Mouse (Mus musculus) midbrain, embryonic 12.5 days (tissue): ENCODE measurements at regions not wholly inside any gene's neighbourhood (a gene's known extent, or its start where the extent isn't known, plus 50 kb on each side); places are given as distances from the start of the nearest gene placed in this dataset.

Experiments
- ATAC-seq: fragments of 200-750 bp; cut with Nextera tagmentation; 2 replicates; pipeline ENCODE4 v1.8.0; 2017; ENCODE audit warnings: low read depth, moderate TSS enrichment, moderate library complexity; ENCODE audit not compliant: low FRiP score
- H3K27ac ChIP-seq: fragments of 300-500 bp; sonication (generic); replicated peaks from 2 replicates; pipeline ENCODE4 v1.5.1; 2016; ENCODE audit warnings: mild to moderate bottlenecking
- H3K27me3 ChIP-seq: fragments of 300-500 bp; sonication (generic); 2 replicates; pipeline ENCODE4 v1.6.1; 2016; ENCODE audit warnings: mild to moderate bottlenecking
- H3K36me3 ChIP-seq: fragments of 300-500 bp; sonication (generic); 2 replicates; pipeline ENCODE4 v1.6.1; 2016
- H3K4me1 ChIP-seq: fragments of 300-500 bp; sonication (generic); 2 replicates; pipeline ENCODE4 v1.6.1; 2016
- H3K4me2 ChIP-seq: fragments of 300-500 bp; sonication (generic); replicated peaks from 2 replicates; pipeline ENCODE4 v1.6.1; 2016; ENCODE audit warnings: mild to moderate bottlenecking, moderate library complexity
- H3K4me3 ChIP-seq: fragments of 300-500 bp; sonication (generic); 2 replicates; pipeline ENCODE4 v1.5.1; 2016; ENCODE audit warnings: mild to moderate bottlenecking
- H3K9ac ChIP-seq: fragments of 300-500 bp; sonication (generic); replicated peaks from 2 replicates; pipeline ENCODE4 v1.6.1; 2016; ENCODE audit warnings: mild to moderate bottlenecking, moderate library complexity
- H3K9me3 ChIP-seq: fragments of 300-500 bp; sonication (generic); 2 replicates; pipeline ENCODE4 v1.6.1; 2016; ENCODE audit warnings: mild to moderate bottlenecking
- WGBS: fragments of 180-500 bp; shearing (Covaris S2); methylation state at CpG from one replicate; pipeline ENCODE4 v1.1.7; 2016; 5-methylcytosine and 5-hydroxymethylcytosine counted together

DNA sequence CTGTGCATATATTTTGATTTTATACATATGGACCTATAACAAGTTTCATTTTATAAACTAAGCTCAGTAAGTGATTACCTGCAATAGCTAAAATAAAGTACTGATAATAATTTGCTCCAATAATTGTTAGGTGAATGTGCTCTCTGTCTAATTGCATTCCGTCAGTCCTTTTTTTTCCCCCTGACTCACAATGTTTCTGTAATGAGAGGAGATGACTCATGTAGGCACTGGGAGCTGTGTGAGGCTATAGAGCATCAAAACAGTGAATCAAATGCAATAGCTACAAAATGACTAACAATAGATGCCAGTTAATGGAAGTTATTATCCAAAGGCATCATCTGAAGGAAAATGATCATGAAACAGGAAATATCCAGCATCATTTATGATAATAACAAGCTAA, 451.3 kb downstream of the Epha3 start:
- no peaks in the 10 kb centered on the region for H3K27me3 ChIP-seq
- ATAC-seq: no peak
- 81% methylated on average over 1 of the region's 1 CpGs for WGBS
- H3K36me3 ChIP-seq: no peaks in the 10 kb centered on the region
- no peak overlapping the region for H3K4me3 ChIP-seq
- no peak overlapping the region for H3K9ac ChIP-seq
- H3K4me2 ChIP-seq: no peak overlapping the region
- H3K9me3 ChIP-seq: no peaks in the 10 kb centered on the region
- H3K4me1 ChIP-seq: no peaks in the 10 kb centered on the region
- H3K27ac ChIP-seq: no peak overlapping the region

DNA sequence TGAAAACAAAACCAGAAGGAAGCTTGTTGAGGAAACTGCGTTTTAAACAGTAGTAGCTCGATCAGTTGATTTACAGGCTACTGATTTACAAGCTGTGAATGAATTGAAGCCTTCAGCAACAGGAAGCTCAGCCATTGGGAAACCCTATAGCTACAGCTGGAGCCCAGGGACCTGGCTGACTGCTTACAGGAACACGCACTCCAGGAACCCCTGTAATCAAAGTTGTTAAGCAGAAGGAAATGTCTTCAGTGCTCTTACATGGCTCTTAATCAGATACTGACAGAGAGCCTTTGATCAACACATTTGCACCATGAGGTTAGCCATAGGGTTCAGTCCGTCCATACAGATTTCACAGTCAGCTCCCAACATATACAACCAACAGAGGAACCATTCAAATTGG, 411.7 kb downstream of the Epha3 start:
- Histone ChIP-seq H3K27ac (no peak overlapping the region), H3K36me3 (no peaks in the 10 kb centered on the region), H3K4me2 (no peak overlapping the region), H3K4me1 (no peaks in the 10 kb centered on the region), H3K9ac (no peak overlapping the region), H3K27me3 (no peaks in the 10 kb centered on the region), H3K4me3 (no peak overlapping the region), H3K9me3 (no peaks in the 10 kb centered on the region)
- 80% methylated on average over 4 of the region's 4 CpGs for WGBS
- no peak for ATAC-seq

DNA sequence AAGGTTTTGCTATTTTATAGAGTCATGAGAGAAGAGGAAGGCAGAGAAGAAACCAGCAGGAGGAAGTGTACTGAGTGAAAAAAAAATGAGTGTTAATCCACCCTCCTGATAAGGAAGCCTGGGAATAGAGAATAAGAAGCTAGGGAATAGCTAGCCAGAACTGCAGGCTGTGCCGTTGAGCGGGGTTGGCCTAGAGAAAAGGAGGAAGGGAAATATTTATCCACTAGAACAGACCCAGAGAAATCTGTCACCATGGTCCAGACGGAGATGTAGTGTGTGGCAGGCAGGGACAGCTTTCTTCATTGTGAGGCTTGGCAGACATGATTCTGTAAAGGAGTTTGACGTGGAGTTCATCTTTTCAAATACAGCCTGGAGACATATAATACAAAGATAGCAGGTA, 397.4 kb downstream of the Epha3 start:
- ATAC-seq: no peak

DNA sequence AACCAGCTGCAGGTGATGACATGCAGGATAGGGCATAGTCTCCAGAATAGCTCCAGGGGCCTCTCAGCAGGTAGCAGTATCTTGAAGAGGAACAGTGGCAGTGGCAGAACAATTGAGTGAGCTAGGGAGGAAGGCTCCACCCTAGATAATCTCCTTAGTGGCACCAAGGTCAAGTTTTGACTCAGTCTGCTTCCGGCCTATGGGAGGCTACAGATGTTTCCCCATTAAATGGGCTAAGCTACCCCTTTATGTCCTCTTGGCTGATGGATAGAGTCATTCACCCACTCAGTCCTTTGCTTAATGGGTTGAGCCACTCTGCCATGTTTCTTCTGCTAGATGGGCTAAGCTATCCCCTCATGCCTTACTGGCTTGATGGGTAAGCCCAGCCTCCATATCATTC, 395.1 kb downstream of the Epha3 start:
- Histone ChIP-seq H3K9ac (no peak overlapping the region), H3K36me3 (no peaks in the 10 kb centered on the region), H3K4me1 (no peaks in the 10 kb centered on the region), H3K27me3 (no peaks in the 10 kb centered on the region), H3K9me3 (no peaks in the 10 kb centered on the region), H3K4me3 (no peak overlapping the region), H3K27ac (no peak overlapping the region), H3K4me2 (no peak overlapping the region)
- no peak for ATAC-seq
- WGBS: 63% methylated on average over 1 of the region's 1 CpGs

More for the DNA sequence above, 397.4 kb downstream of the Epha3 start:
- no peaks in the 10 kb centered on the region for H3K36me3 ChIP-seq
- H3K9ac ChIP-seq: no peak overlapping the region
- H3K27me3 ChIP-seq: no peaks in the 10 kb centered on the region
- H3K4me2 ChIP-seq: no peak overlapping the region
- no peaks in the 10 kb centered on the region for H3K9me3 ChIP-seq
- WGBS: 79% methylated on average over 4 of the region's 4 CpGs
- no peak overlapping the region for H3K4me3 ChIP-seq
- H3K4me1 ChIP-seq: no peaks in the 10 kb centered on the region
- H3K27ac ChIP-seq: no peak overlapping the region
